Mouse (Mus musculus) limb, embryonic 14.5 days (tissue): ENCODE data around the gene Klra7. TPM values are rescaled to one million over a fixed set of nuclear protein-coding genes. Genes with fewer than 3 reads are reported as not detected.

Experiments
- polyA plus RNA-seq, 2 experiments: library from polyadenylated mRNA; depleted of rRNA in 1 of 2; stranded (reverse) in 1 of 2; unstranded in 1 of 2; fragments of >200 nt; fragmentation: Nextera tagmentation in 1 of 2; extraction: Ambion mirVana in 1 of 2; gene quantifications; 2 replicates each; pipeline versions ENCODE4 v1.2.1 to v1.2.3; 2012 to 2014

The Klra7 gene
- polyA plus RNA-seq, 2 experiments: not detected

Other genes starting within 250 kb of the Klra7 start
- gene Klra6, start 206.4 kb downstream of the Klra7 start, polyA plus RNA-seq (2012; rRNA removed): not detected in 2 replicates
- gene Klra6, start 206.4 kb downstream of the Klra7 start, polyA plus RNA-seq (2014; fragmentation: Nextera tagmentation; extraction: Ambion mirVana): not detected in 2 replicates
- not detected in 2 replicates for gene Klra4, start 166.1 kb downstream of the Klra7 start, polyA plus RNA-seq (2012; rRNA removed)
- not detected in 2 replicates for gene Klra4, start 166.1 kb downstream of the Klra7 start, polyA plus RNA-seq (2014; fragmentation: Nextera tagmentation; extraction: Ambion mirVana)
- not detected in 2 replicates for gene Klra8, start 103.4 kb downstream of the Klra7 start, polyA plus RNA-seq (2012; rRNA removed)
- not detected in 2 replicates for gene Klra8, start 103.4 kb downstream of the Klra7 start, polyA plus RNA-seq (2014; fragmentation: Nextera tagmentation; extraction: Ambion mirVana)
- not detected in 2 replicates for gene Klra9, start 40.2 kb downstream of the Klra7 start, polyA plus RNA-seq (2012; rRNA removed)
- not detected in 2 replicates for gene Klra9, start 40.2 kb downstream of the Klra7 start, polyA plus RNA-seq (2014; fragmentation: Nextera tagmentation; extraction: Ambion mirVana)
- not detected in 2 replicates for gene Klra10, start 48.6 kb upstream of the Klra7 start, polyA plus RNA-seq (2012; rRNA removed)
- not detected in 2 replicates for gene Klra10, start 48.6 kb upstream of the Klra7 start, polyA plus RNA-seq (2014; fragmentation: Nextera tagmentation; extraction: Ambion mirVana)
- not detected in 2 replicates for gene Klra3, start 104.3 kb upstream of the Klra7 start, polyA plus RNA-seq (2012; rRNA removed)
- gene Klra3, start 104.3 kb upstream of the Klra7 start, polyA plus RNA-seq (2014; fragmentation: Nextera tagmentation; extraction: Ambion mirVana): not detected in 2 replicates
- gene Klra1, start 153.6 kb upstream of the Klra7 start, polyA plus RNA-seq (2012; rRNA removed): not detected in 2 replicates
- not detected in 2 replicates for gene Klra1, start 153.6 kb upstream of the Klra7 start, polyA plus RNA-seq (2014; fragmentation: Nextera tagmentation; extraction: Ambion mirVana)